Mouse (Mus musculus) embryo, embryonic 10.5 days (tissue): ENCODE results near the gene Dqx1.

Source experiments
- DNase-seq: peaks from one replicate; pipeline ENCODE4 v3.0.0-alpha.2; 2015; ENCODE audit warnings: low spot score

The Dqx1 gene

GRCm38 (mm10) chr6:83057790-83058189 is at the start of gene Dqx1:
Gene Dqx1 (plus strand): TSS chr6:83057844.
- no peak for DNase-seq

GRCm38 (mm10) chr6:83008659-83009058 is 49.0 kb upstream of the Dqx1 start:
- no peak for DNase-seq

GRCm38 (mm10) chr6:83010010-83010409 is 47.6 kb upstream of the Dqx1 start:
- DNase-seq: no peak

- DNase-seq: no peak
These were observed 46.4 kb upstream of the Dqx1 start for GRCm38 (mm10) chr6:83011255-83011654.

GRCm38 (mm10) chr6:83011756-83012155 is 45.9 kb upstream of the Dqx1 start:
- no peak for DNase-seq

- no peak for DNase-seq
These were observed 44.2 kb upstream of the Dqx1 start for GRCm38 (mm10) chr6:83013444-83013843.

- DNase-seq: no peak
These were observed 42.9 kb upstream of the Dqx1 start for GRCm38 (mm10) chr6:83014482-83015466.

- no peak for DNase-seq
These were observed 41.9 kb upstream of the Dqx1 start for GRCm38 (mm10) chr6:83015749-83016148.

- no peak for DNase-seq
These were observed 40.5 kb upstream of the Dqx1 start for GRCm38 (mm10) chr6:83017190-83017589.

- DNase-seq: no peak
These were observed 38.6 kb upstream of the Dqx1 start for GRCm38 (mm10) chr6:83019044-83019443.

- no peak for DNase-seq
These were observed 37.5 kb upstream of the Dqx1 start for GRCm38 (mm10) chr6:83020121-83020520.

GRCm38 (mm10) chr6:83020836-83021593 is 36.6 kb upstream of the Dqx1 start:
- no peak for DNase-seq

- no peak for DNase-seq
These were observed 34.6 kb upstream of the Dqx1 start for GRCm38 (mm10) chr6:83023008-83023407.

GRCm38 (mm10) chr6:83023786-83024185 is 33.9 kb upstream of the Dqx1 start:
- DNase-seq: no peak

- no peak for DNase-seq
These were observed 33.2 kb upstream of the Dqx1 start for GRCm38 (mm10) chr6:83024421-83024820.

- DNase-seq: no peak
These were observed 32.4 kb upstream of the Dqx1 start for GRCm38 (mm10) chr6:83025221-83025620.

- DNase-seq: no peak
These were observed 30.4 kb upstream of the Dqx1 start for GRCm38 (mm10) chr6:83027293-83027692.

GRCm38 (mm10) chr6:83027706-83028105 is 29.9 kb upstream of the Dqx1 start:
- no peak for DNase-seq

- no peak for DNase-seq
These were observed 27.9 kb upstream of the Dqx1 start for GRCm38 (mm10) chr6:83029777-83030176.

- no peak for DNase-seq
These were observed 26.5 kb upstream of the Dqx1 start for GRCm38 (mm10) chr6:83031111-83031510.

GRCm38 (mm10) chr6:83031921-83032590 is 25.6 kb upstream of the Dqx1 start:
- no peak for DNase-seq

- DNase-seq: peak; percentile 80
These were observed 24.9 kb upstream of the Dqx1 start for GRCm38 (mm10) chr6:83032769-83033191.
